Mouse (Mus musculus) lung, embryonic 14.5 days (tissue): ENCODE results near the gene Map1s. TPM values are rescaled to one million over a fixed set of nuclear protein-coding genes. Genes with fewer than 3 reads are reported as not detected.
A peak's percentile ranks its signal among the peaks of the same experiment; 100 is the strongest.

Experiments used
- ATAC-seq: fragments of 200-750 bp; cut with Nextera tagmentation; 2 replicates; pipeline ENCODE4 v1.8.0; 2017; ENCODE audit warnings: mild to moderate bottlenecking, moderate TSS enrichment, moderate library complexity; ENCODE audit not compliant: insufficient read depth
- DNase-seq: peaks from one replicate; pipeline ENCODE4 v3.0.0-alpha.2; 2015
- H3K27ac ChIP-seq: fragments of 300-500 bp; sonication (generic); 2 replicates; pipeline ENCODE4 v1.5.1; 2014; ENCODE audit warnings: low read depth, mild to moderate bottlenecking, moderate library complexity
- H3K27me3 ChIP-seq: fragments of 300-500 bp; sonication (generic); 2 replicates; pipeline ENCODE4 v1.6.1; 2014; ENCODE audit warnings: low read length, control low read depth; ENCODE audit not compliant: insufficient read depth
- H3K36me3 ChIP-seq: fragments of 300-500 bp; sonication (generic); 2 replicates; pipeline ENCODE4 v1.6.1; 2014; ENCODE audit warnings: control low read depth; ENCODE audit not compliant: insufficient read depth
- H3K4me1 ChIP-seq: fragments of 300-500 bp; sonication (generic); 2 replicates; pipeline ENCODE4 v1.6.1; 2014; ENCODE audit warnings: antibody characterized with exemption, control low read depth; ENCODE audit not compliant: insufficient read depth
- H3K4me2 ChIP-seq: fragments of 300-500 bp; sonication (generic); 2 replicates; pipeline ENCODE4 v1.6.1; 2014; ENCODE audit warnings: mild to moderate bottlenecking
- H3K4me3 ChIP-seq: fragments of 300-500 bp; sonication (generic); 2 replicates; pipeline ENCODE4 v1.5.1; 2014; ENCODE audit warnings: low read depth, low read length
- H3K9ac ChIP-seq: fragments of 300-500 bp; sonication (generic); 2 replicates; pipeline ENCODE4 v1.6.1; 2014
- H3K9me3 ChIP-seq: fragments of 300-500 bp; sonication (generic); 2 replicates; pipeline ENCODE4 v1.6.1; 2016; ENCODE audit warnings: low read depth, low read length, control low read depth
- CTCF ChIP-seq: IDR thresholded peaks from 2 replicates; pipeline ENCODE4 v1.5.1; 2016; ENCODE audit warnings: antibody characterized with exemption, low read depth
- WGBS: fragments of 180-500 bp; shearing (Covaris S2); extraction: QIAGEN DNeasy Blood & Tissue Kit; methylation state at CpG from one replicate; pipeline ENCODE4 v1.1.7; 2014; 5-methylcytosine and 5-hydroxymethylcytosine counted together
- polyA plus RNA-seq: library from polyadenylated mRNA; unstranded; fragments of >200 nt; fragmentation: Nextera tagmentation; extraction: Ambion mirVana; gene quantifications from 2 replicates; pipeline ENCODE4 v1.2.1, GENCODE M21; 2014

Map1s gene
- polyA plus RNA-seq, 1 experiment from 2014 or later = 54.4 TPM

DNA sequence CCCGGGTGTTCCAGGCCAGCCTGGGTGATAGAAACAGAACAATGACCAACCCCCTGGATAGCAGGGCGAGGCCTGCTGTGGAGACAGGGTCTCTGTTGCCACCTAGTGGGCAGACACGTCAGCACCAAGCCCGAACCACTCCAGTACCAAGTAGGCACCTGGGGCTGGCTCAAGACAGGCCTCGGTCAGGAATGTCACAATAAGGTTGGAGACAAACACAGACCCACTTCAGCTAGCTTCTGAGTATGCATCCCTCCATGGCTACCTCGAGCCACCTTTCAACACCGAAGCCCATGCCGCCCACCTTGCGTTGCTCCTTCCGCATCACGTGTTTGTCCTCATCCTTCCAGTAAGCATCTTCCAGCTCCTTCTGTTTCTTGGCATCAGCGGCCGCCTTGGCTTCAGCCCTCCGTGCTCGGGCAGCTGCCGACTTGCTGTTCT, 36.1 kb upstream of the Map1s start:
- Histone ChIP-seq H3K27ac (no peak overlapping the region; the same call in 1 of the 2 replicates), H3K9me3 (no peaks in the 10 kb centered on the region), H3K9ac (no peak overlapping the region), H3K36me3 (peaks cover 14% of the 10 kb centered on the region; the same call in 1 of the 2 replicates), H3K4me3 (no peak overlapping the region), H3K4me1 (peaks cover 9% of the 10 kb centered on the region), H3K27me3 (peaks cover 2% of the 10 kb centered on the region; the same call in 1 of the 2 replicates), H3K4me2 (0 out of 2 replicates have a peak overlapping the region, but pooled peaks have one; percentile 49)
- TF ChIP-seq CTCF = peak; percentile 98
- ATAC-seq (no peak; the same call in 1 of the 2 replicates), DNase-seq (peak; percentile 89)
- 42% methylated on average over 16 of the region's 16 CpGs for WGBS

DNA sequence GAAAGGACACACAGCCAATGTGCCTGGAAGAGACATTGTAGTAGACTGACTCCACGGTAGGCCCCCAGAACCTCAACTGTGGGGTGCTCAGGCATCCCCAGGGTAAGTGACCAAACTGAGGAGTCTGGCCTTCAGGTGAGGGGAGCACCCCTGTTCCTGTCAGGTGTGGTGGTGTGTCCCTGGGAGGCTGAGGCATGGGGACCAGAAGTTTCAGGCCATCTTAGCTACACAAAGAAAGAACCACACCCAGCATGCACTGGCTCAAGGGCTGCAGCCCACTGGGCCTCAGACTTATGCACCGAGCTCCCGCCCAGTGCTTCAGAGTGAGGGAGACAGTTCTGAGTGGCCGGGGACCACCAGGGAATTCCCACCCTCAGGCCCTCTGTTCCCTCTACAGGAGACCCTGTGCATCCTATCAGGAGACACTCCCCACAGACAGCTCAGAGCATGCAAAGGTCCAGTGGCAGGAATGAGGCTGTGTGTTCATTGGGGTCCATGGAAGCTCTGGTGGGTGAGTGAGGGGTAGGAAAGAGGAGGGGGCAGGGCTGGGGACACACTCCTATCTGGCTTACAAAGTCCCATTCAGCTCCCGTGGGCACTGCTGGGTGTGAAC, 34.4 kb upstream of the Map1s start:
- Histone ChIP-seq H3K4me1 (peaks cover 5% of the 10 kb centered on the region; the same call in 1 of the 2 replicates), H3K9me3 (no peaks in the 10 kb centered on the region), H3K27me3 (no peaks in the 10 kb centered on the region), H3K27ac (no peak overlapping the region), H3K9ac (no peak overlapping the region), H3K4me3 (no peak overlapping the region), H3K36me3 (peaks cover 14% of the 10 kb centered on the region; the same call in 1 of the 2 replicates), H3K4me2 (no peak overlapping the region)
- ATAC-seq (no peak), DNase-seq (no peak)
- 78% methylated on average over 5 of the region's 5 CpGs for WGBS
- no peak for TF ChIP-seq CTCF

DNA sequence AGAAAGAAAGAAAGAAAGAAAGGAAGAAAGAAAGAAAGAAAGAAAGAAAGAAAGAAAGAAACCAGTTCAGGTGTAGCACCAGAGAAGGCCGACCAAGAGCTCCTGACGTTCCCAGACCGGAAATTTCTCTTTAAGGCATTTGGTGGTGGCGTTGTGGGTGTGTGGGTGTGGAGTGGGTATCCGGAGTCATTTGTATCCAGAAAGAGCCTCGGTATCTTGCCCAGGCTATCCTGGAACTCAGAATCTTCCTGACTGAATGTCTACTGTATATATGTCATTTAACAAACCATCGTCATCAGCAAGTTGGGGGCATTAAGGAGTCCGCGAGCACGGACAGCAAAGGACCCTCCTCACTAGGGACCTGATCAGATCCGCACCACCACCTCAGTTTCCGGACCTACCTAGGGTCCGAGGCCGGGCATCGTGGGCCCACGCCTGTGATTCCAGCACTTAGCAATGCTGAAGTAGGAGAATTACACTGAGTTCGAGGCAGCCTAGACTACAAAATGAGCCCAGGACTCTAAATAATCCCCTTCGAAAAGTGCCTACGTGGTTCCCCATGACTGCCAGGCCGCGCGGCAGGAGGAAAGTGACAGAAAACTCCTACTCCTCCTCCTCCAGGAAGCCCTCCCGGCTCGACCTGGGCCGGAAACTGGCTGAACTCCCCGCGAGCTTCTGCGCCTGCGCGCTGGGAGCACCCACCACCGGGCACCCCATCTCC, 32.9 kb upstream of the Map1s start:
- WGBS = 3% methylated on average over 31 of the region's 31 CpGs

DNA sequence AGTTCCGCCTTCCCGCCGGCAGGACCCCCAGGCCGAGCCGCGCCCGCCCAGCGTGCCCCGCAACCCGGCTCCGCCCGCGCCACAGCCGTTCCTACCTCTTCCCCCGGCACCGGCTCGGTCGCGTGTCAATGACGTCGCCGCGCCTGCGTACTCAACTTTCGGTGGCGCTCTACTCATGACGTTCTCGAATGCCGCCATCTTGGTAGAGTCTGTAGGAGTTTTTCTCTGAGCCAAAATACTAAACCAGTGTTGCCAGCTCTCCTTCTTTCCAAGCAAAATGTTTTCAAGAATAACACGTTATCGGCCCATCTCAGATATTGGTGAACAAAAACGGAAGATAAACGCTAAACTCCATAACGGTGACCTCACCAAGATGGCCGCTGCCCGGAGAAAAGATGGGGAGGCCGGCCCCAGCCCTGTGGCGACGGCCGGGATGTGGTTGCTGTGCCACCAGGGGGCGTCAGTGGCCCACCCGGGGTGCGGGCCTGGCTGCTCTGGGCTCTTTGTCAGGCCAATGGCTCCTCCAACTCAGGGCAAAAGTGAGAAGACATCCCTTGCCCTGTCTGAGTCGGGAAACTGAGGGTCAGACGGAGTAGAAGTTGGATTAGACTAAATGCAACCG, 32.3 kb upstream of the Map1s start, which contains the start of gene Ccdc124:
TSS of gene Ccdc124 (minus strand) at position 572 of the 622 bp plus-strand sequence.
- Histone ChIP-seq H3K36me3 (0 out of 2 replicates have a peak, but pooled peaks cover 4% of the 10 kb centered on the region), H3K4me2 (peak within 1 kb of the TSS; percentile 83), H3K27me3 (no peaks in the 10 kb centered on the region), H3K4me3 (peak within 1 kb of the TSS; percentile 92), H3K9ac (peak within 1 kb of the TSS; percentile 83), H3K27ac (peak within 1 kb of the TSS; percentile 88), H3K9me3 (no peaks in the 10 kb centered on the region), H3K4me1 (peaks cover 5% of the 10 kb centered on the region; the same call in 1 of the 2 replicates)
- DNase-seq (peak; percentile 98), ATAC-seq (peak; percentile 90)
- WGBS = 1% methylated on average over 46 of the region's 46 CpGs
- peak; percentile 95 for TF ChIP-seq CTCF

More for the DNA sequence above, 32.9 kb upstream of the Map1s start:
- H3K36me3 ChIP-seq = peaks cover 10% of the 10 kb centered on the region; the same call in 1 of the 2 replicates
- H3K9me3 ChIP-seq = no peaks in the 10 kb centered on the region
- TF ChIP-seq CTCF = no peak
- peak overlapping the region; percentile 83 for H3K9ac ChIP-seq
- peak overlapping the region; percentile 88 for H3K27ac ChIP-seq
- H3K4me2 ChIP-seq = peak overlapping the region; percentile 83
- DNase-seq (peak; percentile 23), ATAC-seq (no peak)
- peaks cover 5% of the 10 kb centered on the region; the same call in 1 of the 2 replicates for H3K4me1 ChIP-seq
- H3K27me3 ChIP-seq = no peaks in the 10 kb centered on the region
- H3K4me3 ChIP-seq = peak overlapping the region; percentile 92

DNA sequence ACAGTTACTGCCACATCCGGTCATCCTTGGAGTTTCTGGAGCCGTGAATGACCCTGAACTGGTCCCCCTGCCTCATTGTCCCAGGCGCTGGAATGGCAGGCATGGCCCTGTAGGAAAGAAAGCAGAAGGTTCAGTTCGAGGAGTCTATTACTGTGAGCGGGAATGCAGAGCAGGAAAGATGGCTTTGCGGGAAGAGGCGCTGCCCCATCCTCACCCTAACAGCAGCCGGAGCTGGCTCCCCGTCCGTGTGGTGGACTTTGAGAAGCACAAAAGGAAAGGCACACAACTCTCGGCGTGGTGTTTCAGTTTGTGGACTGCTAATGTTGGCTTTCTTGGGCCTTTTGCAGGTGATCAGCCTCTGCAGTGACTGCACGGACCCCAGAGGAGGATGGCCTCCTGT, 31.3 kb upstream of the Map1s start:
- H3K4me1 ChIP-seq = 0 out of 2 replicates have a peak, but pooled peaks cover under 1% of the 10 kb centered on the region
- no peak for TF ChIP-seq CTCF
- H3K36me3 ChIP-seq = no peaks in the 10 kb centered on the region
- no peak overlapping the region for H3K27ac ChIP-seq
- whole genome bisulfite sequencing = 91% methylated on average over 13 of the region's 13 CpGs
- H3K4me2 ChIP-seq = no peak overlapping the region
- H3K9me3 ChIP-seq = no peaks in the 10 kb centered on the region
- ATAC-seq (no peak), DNase-seq (no peak)
- no peak overlapping the region for H3K9ac ChIP-seq
- no peak overlapping the region for H3K4me3 ChIP-seq
- no peaks in the 10 kb centered on the region for H3K27me3 ChIP-seq

DNA sequence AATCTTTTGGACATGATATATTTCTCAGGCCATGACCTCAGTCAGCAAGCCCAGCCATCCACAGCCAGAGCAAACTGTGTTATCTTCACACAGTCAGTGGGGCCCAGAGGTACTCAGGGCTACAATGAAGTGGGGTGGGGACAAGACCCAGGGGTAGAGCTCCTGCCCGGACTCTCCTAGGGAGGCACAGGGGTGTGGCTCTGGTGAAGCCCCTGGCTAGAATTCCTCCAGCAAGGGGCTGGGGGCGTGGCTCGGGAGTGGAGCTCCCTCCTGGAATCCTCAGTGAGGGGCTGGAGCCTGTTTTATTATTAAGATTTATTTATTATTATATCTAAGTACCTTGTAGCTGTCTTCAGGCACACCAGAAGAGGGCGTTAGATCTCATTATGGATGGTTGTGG, 29.4 kb upstream of the Map1s start:
- no peak for TF ChIP-seq CTCF
- no peak for DNase-seq
- Histone ChIP-seq H3K27me3 (no peaks in the 10 kb centered on the region), H3K4me3 (no peak overlapping the region), H3K4me2 (no peak overlapping the region), H3K27ac (no peak overlapping the region), H3K36me3 (no peaks in the 10 kb centered on the region), H3K4me1 (no peaks in the 10 kb centered on the region), H3K9ac (no peak overlapping the region), H3K9me3 (no peaks in the 10 kb centered on the region)
- WGBS = 54% methylated on average over 4 of the region's 4 CpGs
- ATAC-seq = no peak
